Comparison of ENCODE assay signal across 23 mouse cellular contexts in the genomic region with DNA sequence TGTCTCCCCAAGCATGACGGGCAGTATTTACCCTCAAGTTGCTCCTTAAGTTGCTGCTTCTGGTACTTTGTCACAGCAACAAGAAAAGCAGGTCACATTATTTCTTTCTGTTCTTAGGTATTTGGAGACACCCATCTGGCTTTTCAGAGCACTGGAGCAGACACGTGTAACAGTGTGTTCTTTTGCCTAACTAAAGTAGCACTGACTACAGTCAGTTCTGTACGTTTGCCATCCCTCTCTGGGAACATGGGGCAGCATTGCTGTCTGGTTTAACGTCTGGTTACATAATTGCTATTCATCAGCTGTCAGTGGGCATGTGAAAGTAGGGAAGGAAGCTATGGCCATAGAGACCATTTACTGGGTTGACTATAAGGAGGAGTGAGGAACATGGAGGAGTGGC.
A peak's percentile ranks its signal among the peaks of the same experiment; 100 is the strongest.
DNase-seq lines count a peak whose midpoint lies in the region; ATAC-seq and TF ChIP-seq lines count a peak whose summit lies in the region.
"Had no signal": no experiment of that assay in that cellular context is flagged by ENCODE, and none has a peak within 500 bp of the region (broad histone marks: within the 10 kb centered on the region; RNA-seq: fewer than 3 reads in every experiment).

No protein-coding gene starts in this region.

- no peak overlapping the region for H3K9ac ChIP-seq in midbrain, embryonic 12.5 days (replicated peaks)
- H3K9ac ChIP-seq in midbrain, embryonic 15.5 days: no peak overlapping the region
- H3K9ac ChIP-seq: embryonic facial prominence, embryonic 12.5 days; embryonic facial prominence, embryonic 15.5 days; forebrain, postnatal 0 days; hindbrain, embryonic 13.5 days had no signal

- peaks cover 78% of the 10 kb centered on the region for H3K36me3 ChIP-seq in midbrain, embryonic 12.5 days
- peaks cover 7% of the 10 kb centered on the region; the same call in 1 of the 2 replicates for H3K36me3 ChIP-seq in midbrain, embryonic 15.5 days (replicated peaks)
- H3K36me3 ChIP-seq: embryonic facial prominence, embryonic 12.5 days; embryonic facial prominence, embryonic 15.5 days; heart, embryonic 10.5 days had no signal

- no peaks in the 10 kb centered on the region for H3K9me3 ChIP-seq in midbrain, embryonic 12.5 days
- no peaks in the 10 kb centered on the region for H3K9me3 ChIP-seq in midbrain, embryonic 15.5 days
- H3K9me3 ChIP-seq: embryonic facial prominence, embryonic 12.5 days; embryonic facial prominence, embryonic 15.5 days; heart, embryonic 10.5 days; hindbrain, embryonic 13.5 days had no signal

- H3K4me2 ChIP-seq in midbrain, embryonic 12.5 days (replicated peaks): no peak overlapping the region
- no peak overlapping the region for H3K4me2 ChIP-seq in midbrain, embryonic 15.5 days
- H3K4me2 ChIP-seq: embryonic facial prominence, embryonic 12.5 days; embryonic facial prominence, embryonic 15.5 days; hindbrain, embryonic 13.5 days had no signal

- peak overlapping the region; percentile 86 for H3K27ac ChIP-seq in layer of hippocampus, adult 2 months
- H3K27ac ChIP-seq in midbrain, embryonic 12.5 days (replicated peaks): peak overlapping the region; percentile 10
- no peak overlapping the region for H3K27ac ChIP-seq in midbrain, embryonic 15.5 days
- H3K27ac ChIP-seq: embryonic facial prominence, embryonic 12.5 days; embryonic facial prominence, embryonic 15.5 days; heart, adult 2 months; heart, embryonic 10.5 days; hindbrain, embryonic 13.5 days; hindbrain, postnatal 0 days had no signal

- no peak overlapping the region for H3K4me3 ChIP-seq in layer of hippocampus, adult 2 months
- no peak overlapping the region for H3K4me3 ChIP-seq in midbrain, embryonic 12.5 days
- no peak overlapping the region for H3K4me3 ChIP-seq in midbrain, embryonic 15.5 days
- H3K4me3 ChIP-seq: embryonic facial prominence, embryonic 12.5 days; embryonic facial prominence, embryonic 15.5 days; heart, adult 2 months; heart, embryonic 10.5 days; hindbrain, embryonic 13.5 days had no signal

- no peaks in the 10 kb centered on the region for H3K4me1 ChIP-seq in midbrain, embryonic 12.5 days
- H3K4me1 ChIP-seq in midbrain, embryonic 15.5 days: no peaks in the 10 kb centered on the region
- H3K4me1 ChIP-seq: embryonic facial prominence, embryonic 12.5 days; embryonic facial prominence, embryonic 15.5 days; hindbrain, embryonic 13.5 days had no signal

- DNase-seq in frontal cortex, postnatal 25 days (ENCODE audit: low spot score in 2 of 2): no peak
- peak in 1 of 2 experiments; percentile 36 for DNase-seq in layer of hippocampus, adult 2 months (ENCODE audit: low spot score in 2 of 2)
- no peak for DNase-seq in layer of hippocampus, adult 9-10 months (ENCODE audit: low spot score)
- no peak for DNase-seq in retina, embryonic 14.5 days (ENCODE audit: low spot score)
- DNase-seq: adrenal gland, adult 8-10 months; adrenal gland, postnatal 25 days; cerebellum, adult 18-20 months; cerebellum, adult 9-10 months; cerebellum, postnatal 14 days; forebrain, postnatal 0 days; gastrocnemius, postnatal 10 days; gastrocnemius, postnatal 36 days; heart, adult 2 months had no signal

- TF ChIP-seq CTCF in layer of hippocampus, adult 2 months (conservative IDR thresholded peaks at IDR 0.05): no peak

- 83% methylated on average over 4 of the region's 4 CpGs for WGBS in midbrain, embryonic 12.5 days
- WGBS in midbrain, embryonic 15.5 days: 83% methylated on average over 4 of the region's 4 CpGs

- no peaks in the 10 kb centered on the region for H3K27me3 ChIP-seq in midbrain, embryonic 12.5 days
- no peaks in the 10 kb centered on the region for H3K27me3 ChIP-seq in midbrain, embryonic 15.5 days (replicated peaks)
- H3K27me3 ChIP-seq: embryonic facial prominence, embryonic 12.5 days; embryonic facial prominence, embryonic 15.5 days; hindbrain, embryonic 13.5 days had no signal

- peak; percentile 59 for ATAC-seq in frontal cortex, adult (ENCODE audit: low TSS enrichment)
- ATAC-seq in midbrain, embryonic 12.5 days (ENCODE audit: low FRiP score, low read depth): no peak
- no peak for ATAC-seq in midbrain, embryonic 15.5 days (replicated peaks)
- ATAC-seq: activated CD4-positive, CD25-positive, alpha-beta regulatory T cell, adult 4 months; forebrain, embryonic 14.5 days; forebrain, postnatal 0 days; hindbrain, postnatal 0 days had no signal
